Mouse (Mus musculus) kidney, postnatal 14 days (tissue): ENCODE data around the gene Gm5294.

Experiments used
- DNase-seq: peaks from one replicate; pipeline ENCODE4 v3.0.0; 2022; ENCODE audit warnings: mixed read lengths

Gene Gm5294

GRCm38 (mm10) chr5:138819780-138820179 is at the start of gene Gm5294:
Gene Gm5294 (plus strand): TSS chr5:138820080.
- DNase-seq, result no peak

DNA sequence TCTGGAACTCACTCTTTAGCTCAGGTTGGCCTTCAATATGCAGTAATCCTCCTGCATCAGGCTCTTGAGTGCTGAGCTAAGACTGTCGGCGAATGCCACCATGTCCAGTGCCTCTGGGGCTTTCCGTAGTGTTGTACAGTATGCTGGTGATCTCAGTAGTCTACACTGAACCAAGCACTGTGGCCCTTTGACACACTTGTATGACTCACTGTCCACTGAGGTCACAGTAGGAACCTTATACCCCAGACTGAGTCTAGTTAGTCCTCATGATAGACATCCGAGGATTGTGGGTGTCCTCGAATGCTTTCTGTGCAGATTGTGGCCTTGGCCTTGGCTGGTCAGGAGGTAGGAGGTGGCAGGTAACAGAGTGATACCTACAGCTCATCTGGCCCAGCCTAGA is 44.8 kb upstream of the Gm5294 start:
- DNase-seq, result no peak

DNA sequence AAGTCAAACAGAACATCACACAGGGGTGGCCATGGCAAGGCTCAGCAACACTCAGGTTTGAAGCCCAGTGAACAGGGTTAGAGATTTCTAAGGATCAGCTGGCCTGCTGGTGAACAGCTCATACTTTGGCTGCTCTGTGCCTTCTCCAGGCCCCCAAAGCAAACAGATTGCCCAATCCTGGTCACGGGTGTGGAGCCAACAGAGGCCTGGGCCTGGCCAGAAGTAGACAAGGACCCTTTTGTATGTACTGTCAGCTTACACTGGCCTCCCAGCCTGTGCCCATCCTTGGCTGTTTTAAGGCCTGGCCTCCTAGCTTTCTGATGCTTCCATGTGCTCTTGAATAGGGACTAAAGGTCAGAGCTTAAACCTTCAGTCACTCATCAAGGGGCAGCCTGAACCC is 43.5 kb upstream of the Gm5294 start:
- no peak for DNase-seq

GRCm38 (mm10) chr5:138778731-138779463 is 41.0 kb upstream of the Gm5294 start:
- peak; percentile 68 for DNase-seq

GRCm38 (mm10) chr5:138779655-138780054 is 40.2 kb upstream of the Gm5294 start:
- DNase-seq, result no peak

GRCm38 (mm10) chr5:138782697-138783096 is 37.2 kb upstream of the Gm5294 start:
- DNase-seq, result no peak

DNA sequence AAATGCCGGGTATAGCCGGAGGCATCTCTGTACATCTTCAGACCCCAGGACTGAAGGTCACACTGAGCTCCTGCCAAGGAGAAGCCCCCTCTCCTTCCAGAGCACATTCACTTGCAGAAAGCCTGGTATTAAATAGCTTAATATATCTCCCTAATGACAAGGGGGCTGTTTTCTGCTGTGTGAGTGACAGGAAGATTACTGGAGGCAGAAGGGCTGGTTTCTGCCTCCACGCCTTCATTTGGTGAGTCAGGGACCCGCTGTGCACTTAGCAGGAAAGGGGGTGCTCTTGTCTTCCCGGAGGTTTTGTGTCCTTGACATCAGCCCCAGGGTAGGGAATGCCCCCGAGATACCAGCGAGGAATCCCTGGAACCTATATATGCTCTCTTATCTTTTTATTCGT is 36.7 kb upstream of the Gm5294 start:
- DNase-seq, result no peak

DNA sequence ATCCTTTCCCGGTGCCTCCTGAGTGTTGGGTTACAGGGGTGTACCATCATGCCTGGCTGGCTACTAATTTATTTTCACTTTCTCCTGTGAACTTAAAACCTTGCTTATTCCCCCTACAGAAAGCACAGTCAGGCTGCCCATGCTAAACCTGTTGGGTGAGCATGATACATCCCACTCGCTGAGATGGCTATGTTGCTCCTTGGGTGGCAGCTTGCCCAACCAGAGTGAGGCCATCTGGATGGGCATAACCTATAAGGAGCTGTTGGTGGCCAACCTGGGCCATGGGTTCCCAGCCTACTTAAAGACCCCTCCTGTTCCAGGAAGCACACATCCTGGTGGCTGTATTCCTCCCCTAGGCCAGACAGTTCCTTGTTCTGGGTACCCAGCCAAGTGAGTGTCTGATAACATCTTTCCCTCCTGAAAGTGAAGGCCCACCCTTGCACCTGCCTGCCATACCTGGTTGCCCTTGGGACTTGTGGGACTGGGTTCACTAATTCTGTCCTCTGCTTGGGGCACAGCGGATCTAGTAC is 33.8 kb upstream of the Gm5294 start:
- DNase-seq, result peak; percentile 36

DNA sequence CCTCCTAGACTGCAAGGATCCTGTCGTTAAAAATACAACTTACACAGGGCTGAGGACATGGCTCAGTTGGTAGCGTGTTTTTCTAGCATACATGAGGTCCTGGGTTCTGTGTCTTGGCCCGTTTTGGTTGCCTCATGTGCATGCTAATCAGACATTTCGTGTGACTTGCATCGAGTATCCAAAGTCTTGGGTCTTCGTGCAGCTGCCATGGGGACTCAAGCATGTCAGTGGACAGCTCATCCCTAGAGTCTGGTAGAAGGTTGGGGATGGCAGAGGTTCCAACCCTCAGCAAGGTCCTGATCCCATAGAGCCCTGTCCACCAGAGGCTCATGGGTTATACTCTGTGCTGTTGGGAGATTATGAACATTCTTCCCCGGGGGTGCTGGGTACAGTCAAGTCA is 32.2 kb upstream of the Gm5294 start:
- DNase-seq, result no peak

GRCm38 (mm10) chr5:138788481-138789211 is 31.2 kb upstream of the Gm5294 start:
- DNase-seq, result peak; percentile 86

DNA sequence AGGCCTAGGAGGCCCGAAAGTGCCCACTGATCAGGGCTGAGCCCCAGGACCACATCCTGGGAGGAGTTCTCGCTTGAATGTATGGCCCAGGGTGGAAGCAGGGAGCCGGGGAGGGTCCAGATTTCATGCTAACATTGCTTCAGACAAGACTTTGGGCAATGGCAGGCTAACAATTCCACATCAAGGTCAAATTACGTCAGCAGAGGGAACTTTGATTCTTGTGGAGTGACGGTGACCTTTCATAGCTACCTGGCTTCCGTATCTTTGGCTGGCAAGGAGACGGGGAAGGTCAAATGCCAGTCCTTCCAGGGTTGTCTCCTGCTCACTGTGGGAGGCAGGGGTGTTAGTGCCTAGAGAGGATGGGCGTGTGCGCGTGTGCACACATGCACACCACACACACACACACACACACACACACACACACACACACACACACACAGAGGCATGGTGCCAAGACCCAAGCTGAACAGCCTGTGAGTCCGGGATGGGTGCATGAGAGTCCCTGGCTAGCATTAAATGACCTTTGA is 28.9 kb upstream of the Gm5294 start:
- DNase-seq, result peak; percentile 19

DNA sequence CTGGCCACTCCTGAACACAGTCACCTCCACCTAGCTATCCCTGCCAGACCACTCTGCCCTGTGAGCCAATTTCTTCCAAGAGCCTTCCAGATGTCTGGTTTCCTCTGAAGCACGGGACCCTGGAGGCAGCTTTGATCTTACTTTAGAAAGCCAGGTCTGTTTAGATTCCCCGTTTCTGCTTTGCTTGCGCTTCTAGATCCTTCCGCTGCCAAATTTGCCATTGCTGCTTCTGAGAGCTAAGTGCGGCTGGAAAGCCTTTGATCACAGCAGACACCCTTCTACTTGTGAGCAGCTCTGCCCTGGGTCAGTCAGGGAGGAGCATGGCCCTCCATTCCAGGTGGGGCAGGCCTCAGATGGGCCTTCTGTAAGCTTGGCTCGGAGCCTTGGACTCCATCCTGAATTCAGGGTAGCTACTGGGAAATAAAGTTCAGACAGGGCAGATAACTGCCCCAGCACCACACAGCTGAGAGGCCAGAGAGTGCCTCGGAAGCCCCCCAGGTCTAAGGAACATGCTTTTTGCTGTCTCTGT is 18.2 kb upstream of the Gm5294 start:
- DNase-seq, result no peak

- no peak for DNase-seq
These were observed 15.6 kb upstream of the Gm5294 start for GRCm38 (mm10) chr5:138804286-138804685.

DNA sequence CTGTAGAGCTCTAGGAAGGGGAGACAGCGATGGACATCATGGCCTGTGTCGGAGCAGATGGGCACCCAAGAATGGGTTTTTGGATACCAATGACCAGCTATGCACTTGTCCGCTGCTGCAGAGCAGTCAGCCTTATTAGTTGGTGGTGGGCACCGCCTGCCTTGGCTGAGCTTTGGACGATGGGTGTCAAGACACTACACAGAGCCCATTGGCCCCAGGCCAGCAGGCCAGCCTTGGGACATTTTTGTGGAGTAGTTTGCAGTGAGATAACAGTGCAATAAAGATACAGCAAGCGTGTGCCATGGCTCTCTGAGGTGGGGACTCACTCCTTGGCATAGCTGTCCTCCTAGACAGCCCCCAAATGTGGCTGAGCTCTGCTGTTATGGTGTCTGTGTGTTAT is 10.1 kb upstream of the Gm5294 start:
- no peak for DNase-seq

- DNase-seq, result no peak
These were observed 945 bp downstream of the Gm5294 start for GRCm38 (mm10) chr5:138820717-138821332.

DNA sequence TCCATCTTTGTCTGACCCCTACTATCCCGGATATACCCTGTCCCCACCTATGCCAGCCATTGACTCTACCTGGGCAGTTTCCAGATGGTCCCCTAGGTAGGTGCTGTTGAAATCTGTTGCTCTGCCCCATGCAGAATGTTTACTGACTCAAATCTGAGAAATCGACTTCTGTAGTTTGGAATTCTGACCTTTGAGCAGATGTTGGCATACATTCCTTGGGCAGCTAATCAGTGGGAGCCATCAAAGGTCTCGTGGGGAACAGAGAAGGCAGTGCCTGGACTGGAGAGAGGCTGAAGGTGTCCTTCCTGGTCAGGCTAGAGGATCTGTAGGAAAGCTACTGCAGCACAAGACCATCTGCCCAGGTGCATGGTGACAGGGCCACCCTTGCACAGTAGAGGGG is 5.2 kb downstream of the Gm5294 start:
- DNase-seq, result no peak

- DNase-seq, result peak; percentile 67
These were observed 13.5 kb downstream of the Gm5294 start for GRCm38 (mm10) chr5:138833406-138833805.

- no peak for DNase-seq
These were observed 15.0 kb downstream of the Gm5294 start for GRCm38 (mm10) chr5:138834910-138835309.

GRCm38 (mm10) chr5:138840981-138841380 is 21.1 kb downstream of the Gm5294 start:
- DNase-seq, result no peak

GRCm38 (mm10) chr5:138843168-138843824 is 23.4 kb downstream of the Gm5294 start:
- no peak for DNase-seq

DNA sequence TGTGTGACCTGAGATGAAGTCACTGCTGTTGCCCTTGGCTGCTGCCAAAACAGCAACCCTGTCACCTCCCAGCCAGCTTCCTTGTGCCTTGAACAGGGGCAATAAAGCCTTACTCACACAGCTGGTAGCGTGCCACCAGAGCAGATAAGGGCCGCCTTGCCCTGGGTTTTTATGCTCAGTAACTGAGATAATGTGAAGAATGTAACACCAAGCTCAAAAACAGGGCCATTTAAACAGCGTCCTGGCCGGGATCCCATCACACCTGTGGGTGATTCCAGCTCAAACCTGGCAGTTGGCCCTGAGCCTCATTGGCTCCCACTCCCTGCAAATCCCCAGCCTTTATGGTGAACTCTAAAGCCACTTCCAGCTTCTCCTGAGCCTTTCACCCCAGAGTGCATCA is 26.6 kb downstream of the Gm5294 start:
- DNase-seq, result peak; percentile 77

GRCm38 (mm10) chr5:138848102-138848501 is 28.2 kb downstream of the Gm5294 start:
- peak; percentile 93 for DNase-seq
